11 mouse cellular contexts compared by ENCODE assay signal in the genomic region with DNA sequence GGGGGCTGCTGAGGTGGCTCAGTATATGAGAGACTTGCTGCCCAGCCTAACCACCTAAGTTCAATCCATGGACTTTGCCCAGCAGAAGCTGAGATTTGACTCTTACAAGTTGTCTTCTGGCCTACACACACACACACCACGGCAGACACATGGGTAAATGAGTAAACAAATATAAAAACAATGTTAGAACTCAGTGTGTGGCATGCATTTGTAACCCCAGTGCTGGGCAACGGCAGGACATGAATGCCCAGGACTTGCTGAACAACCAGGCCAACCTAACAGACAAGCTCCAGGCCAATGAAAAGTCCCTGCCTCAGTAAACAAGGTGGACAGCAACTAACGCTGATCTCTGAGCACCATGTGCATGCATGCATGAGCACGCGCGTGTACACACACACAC.
"Had no signal": no experiment of that assay in that cellular context is flagged by ENCODE, and none has a peak within 500 bp of the region (broad histone marks: within the 10 kb centered on the region; RNA-seq: fewer than 3 reads in every experiment).

No protein-coding gene starts in this region.

- H3K4me1 ChIP-seq: midbrain, embryonic 12.5 days had no signal

- H3K27ac ChIP-seq: hindbrain, embryonic 14.5 days; layer of hippocampus, adult 2 months; limb, embryonic 13.5 days; liver, embryonic 14.5 days; midbrain, embryonic 12.5 days; neural tube, embryonic 13.5 days; stomach, postnatal 0 days had no signal

- DNase-seq: left cerebral cortex, postnatal 4 days; lung, adult 18-20 months; right cerebral cortex, postnatal 14 days; thymus, postnatal 14 days had no signal

- H3K27me3 ChIP-seq: neural tube, embryonic 13.5 days had no signal

- H3K36me3 ChIP-seq: limb, embryonic 13.5 days; midbrain, embryonic 12.5 days; neural tube, embryonic 13.5 days had no signal

- H3K4me3 ChIP-seq: layer of hippocampus, adult 2 months; limb, embryonic 13.5 days; midbrain, embryonic 12.5 days; neural tube, embryonic 13.5 days had no signal
